Mouse (Mus musculus) kidney, adult 2 months (tissue): ENCODE data around the gene Eya2. TPM values are rescaled to one million over a fixed set of nuclear protein-coding genes. Genes with fewer than 3 reads are reported as not detected.

ENCODE experiments used
- DNase-seq: peaks from one replicate; pipeline ENCODE4 v3.0.0; 2021
- H3K27ac ChIP-seq: fragments of 200-500 bp; 2 replicates; pipeline ENCODE4 v1.5.1; 2012; ENCODE audit warnings: low read depth, low read length, control low read depth, inconsistent platforms; ENCODE audit not compliant: insufficient read depth
- H3K27me3 ChIP-seq: fragments of 200-500 bp; replicated peaks from 2 replicates; pipeline ENCODE4 v1.6.1; 2012; ENCODE audit warnings: mild to moderate bottlenecking, moderate library complexity, low read length, inconsistent platforms; ENCODE audit not compliant: control insufficient read depth, insufficient read depth
- H3K36me3 ChIP-seq: fragments of 200-500 bp; 2 replicates; pipeline ENCODE4 v1.6.1; 2012; ENCODE audit warnings: mild to moderate bottlenecking, moderate library complexity, low read length, inconsistent platforms; ENCODE audit not compliant: control insufficient read depth, insufficient read depth
- H3K4me1 ChIP-seq: fragments of 200-500 bp; 2 replicates; pipeline ENCODE4 v1.6.1; 2011; ENCODE audit warnings: low read length; ENCODE audit not compliant: control insufficient read depth, insufficient read depth
- H3K4me3 ChIP-seq: fragments of 200-500 bp; 2 replicates; pipeline ENCODE4 v1.5.1; 2011; ENCODE audit warnings: mild to moderate bottlenecking, low read depth, low read length, control low read depth; ENCODE audit not compliant: insufficient read depth
- CTCF ChIP-seq: fragments of 200-500 bp; conservative IDR thresholded peaks from 2 replicates; pipeline ENCODE4 v1.5.1; 2011; ENCODE audit warnings: low read depth, mild to moderate bottlenecking, control low read depth, low read length, moderate library complexity, mixed read lengths; ENCODE audit not compliant: insufficient read depth, insufficient read length
- POLR2A ChIP-seq: fragments of 200-500 bp; IDR thresholded peaks from one replicate; pipeline ENCODE4 v1.6.1; 2011; ENCODE audit warnings: low read depth, low read length, control low read depth
- WGBS: fragments of 180-500 bp; shearing (Covaris S2); methylation state at CpG from one replicate; pipeline ENCODE4 v1.1.7; 2018; 5-methylcytosine and 5-hydroxymethylcytosine counted together
- polyA plus RNA-seq: library from polyadenylated mRNA; depleted of rRNA; stranded (reverse); fragments of >200 nt; gene quantifications from 2 replicates; pipeline ENCODE4 v1.2.3, GENCODE M21; 2012

Eya2 gene
- polyA plus RNA-seq, 1 experiment = 7.7 TPM

DNA sequence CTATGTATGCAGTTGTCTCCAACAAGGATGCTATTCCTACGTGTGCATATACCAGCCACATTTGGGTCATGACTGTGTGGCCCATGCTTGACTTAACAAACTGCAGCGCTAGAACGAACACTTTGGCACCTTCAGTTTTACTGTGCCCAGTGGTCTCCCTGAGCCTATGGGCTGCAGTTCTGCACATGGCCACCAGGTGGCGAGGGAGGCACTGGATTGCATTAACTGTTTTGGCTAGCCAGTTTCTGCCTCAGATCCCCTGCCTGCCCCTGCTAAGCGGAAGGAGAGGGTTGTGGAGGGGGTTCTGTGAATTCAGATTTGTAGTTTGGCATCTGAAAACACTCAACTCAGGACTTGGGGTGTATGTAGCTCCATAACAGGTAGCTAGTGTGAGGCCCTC, 187.5 kb downstream of the Eya2 start:
- no peaks in the 10 kb centered on the region for H3K4me1 ChIP-seq
- WGBS = 24% methylated on average over 5 of the region's 5 CpGs
- H3K36me3 ChIP-seq = no peaks in the 10 kb centered on the region
- no peak overlapping the region for H3K4me3 ChIP-seq
- no peaks in the 10 kb centered on the region for H3K27me3 ChIP-seq
- H3K27ac ChIP-seq = no peak overlapping the region
- peak; percentile 75 for DNase-seq
- peak; percentile 96 for TF ChIP-seq CTCF
- no peak for TF ChIP-seq POLR2A

DNA sequence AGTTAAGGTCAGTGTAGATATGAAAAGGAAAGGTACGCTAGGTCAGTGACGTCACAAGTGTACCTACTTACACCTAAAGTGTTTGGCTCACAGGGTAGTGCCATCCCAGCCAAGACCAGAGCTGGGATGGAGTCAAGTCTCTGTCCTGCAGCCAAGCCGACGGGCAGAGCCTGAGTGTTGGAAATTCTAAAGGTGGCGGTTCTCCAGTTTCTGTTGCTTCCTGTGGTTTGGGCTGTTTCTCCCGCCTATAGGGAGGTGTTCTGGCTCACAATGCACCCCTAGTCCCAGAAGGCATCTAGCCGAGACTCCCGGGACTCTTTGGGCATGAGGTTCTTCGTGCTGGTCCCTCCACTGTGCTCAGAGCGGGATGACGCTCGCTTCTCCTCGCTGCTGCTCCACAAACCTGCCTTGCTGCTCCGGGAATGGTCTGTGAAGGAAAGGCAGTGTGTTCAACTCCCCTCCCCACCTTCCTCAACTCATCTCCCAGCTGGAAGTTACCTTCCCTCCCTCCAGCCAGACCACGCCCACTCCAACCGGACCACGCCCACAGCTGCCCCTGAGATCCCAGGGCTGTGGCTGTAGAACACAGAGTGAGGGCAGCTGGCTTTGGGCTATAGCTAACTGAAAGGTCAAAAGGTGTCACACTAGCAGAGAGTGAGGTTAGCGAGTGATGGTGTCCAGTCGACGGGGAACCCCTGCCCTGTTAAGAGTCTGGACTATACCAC, 190.6 kb downstream of the Eya2 start:
- no peaks in the 10 kb centered on the region for H3K36me3 ChIP-seq
- 88% methylated on average over 20 of the region's 20 CpGs for WGBS
- DNase-seq = no peak
- no peak overlapping the region for H3K27ac ChIP-seq
- no peak for TF ChIP-seq CTCF
- no peak for TF ChIP-seq POLR2A
- H3K4me1 ChIP-seq = peaks cover 4% of the 10 kb centered on the region; the same call in 1 of the 2 replicates
- no peak overlapping the region for H3K4me3 ChIP-seq
- no peaks in the 10 kb centered on the region for H3K27me3 ChIP-seq

DNA sequence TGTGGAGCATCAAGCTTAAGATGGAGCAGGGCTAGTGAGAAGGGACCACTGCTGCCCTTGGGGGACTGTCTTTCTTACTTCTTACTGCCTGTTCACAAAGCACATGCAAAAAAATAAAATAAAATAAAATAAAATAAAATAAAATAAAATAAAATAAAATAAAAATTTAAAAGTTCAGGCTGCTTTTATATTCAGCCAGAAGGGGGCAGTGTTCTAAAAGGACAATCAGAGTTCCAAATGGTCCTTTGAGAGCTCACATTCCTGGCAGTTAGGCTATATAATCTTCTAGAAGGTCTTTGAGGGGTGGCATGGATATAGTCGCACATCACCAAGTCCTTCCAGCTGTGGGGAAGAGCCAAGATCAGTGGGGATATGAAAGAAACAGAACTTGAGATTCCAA, 191.6 kb downstream of the Eya2 start:
- 52% methylated on average over 1 of the region's 1 CpGs for WGBS
- Histone ChIP-seq H3K4me3 (no peak overlapping the region), H3K27ac (no peak overlapping the region), H3K27me3 (no peaks in the 10 kb centered on the region), H3K4me1 (peaks cover 4% of the 10 kb centered on the region; the same call in 1 of the 2 replicates), H3K36me3 (peaks cover 1% of the 10 kb centered on the region; the same call in 1 of the 2 replicates)
- DNase-seq = no peak
- TF ChIP-seq CTCF (no peak), POLR2A (no peak)

DNA sequence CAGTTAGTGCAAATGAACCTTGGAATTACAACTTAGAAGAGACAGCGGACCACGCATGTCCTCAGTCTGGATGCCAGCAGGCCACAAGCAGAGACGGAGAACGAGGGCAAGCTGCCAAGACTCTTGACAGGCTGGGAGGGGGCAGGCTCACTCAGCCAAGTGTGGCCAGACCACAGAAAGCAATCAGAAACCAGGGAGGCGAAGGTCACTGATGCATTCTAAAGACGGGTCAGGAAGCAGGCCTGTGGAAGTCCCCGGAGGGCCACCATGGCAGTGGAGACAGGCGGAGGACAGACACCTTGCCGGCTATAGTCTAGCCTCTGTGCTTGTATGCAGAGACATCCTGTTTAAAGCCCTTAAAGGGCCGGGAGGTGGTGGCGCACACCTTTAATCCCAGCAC, 193.2 kb downstream of the Eya2 start:
- Histone ChIP-seq H3K4me1 (peaks cover 4% of the 10 kb centered on the region; the same call in 1 of the 2 replicates), H3K36me3 (peaks cover 6% of the 10 kb centered on the region), H3K4me3 (no peak overlapping the region), H3K27me3 (no peaks in the 10 kb centered on the region), H3K27ac (peak overlapping the region; percentile 26; the same call in 1 of the 2 replicates)
- 16% methylated on average over 11 of the region's 11 CpGs for WGBS
- TF ChIP-seq POLR2A = no peak
- no peak for TF ChIP-seq CTCF
- DNase-seq = peak; percentile 98

DNA sequence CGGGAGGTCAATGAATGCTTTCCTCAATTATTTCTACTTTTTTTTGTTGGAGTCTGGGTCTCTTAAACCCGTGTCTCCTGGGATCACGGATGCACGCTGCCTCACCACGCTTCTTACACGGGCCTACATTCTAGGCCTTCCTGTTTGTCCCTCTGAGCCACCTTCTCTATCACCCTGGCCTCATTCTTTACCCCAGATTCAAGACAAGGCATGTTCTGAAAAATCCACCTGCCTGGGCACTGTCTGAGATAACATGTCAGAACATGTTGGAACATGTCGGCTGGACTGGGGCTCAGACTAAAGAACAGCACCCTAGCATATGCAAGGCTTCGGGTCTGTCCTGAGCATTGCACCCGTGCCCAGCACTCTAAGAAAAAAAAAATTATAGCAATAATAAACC, 194.0 kb downstream of the Eya2 start:
- H3K27ac ChIP-seq = no peak overlapping the region
- 97% methylated on average over 9 of the region's 9 CpGs for whole genome bisulfite sequencing
- H3K36me3 ChIP-seq = peaks cover 9% of the 10 kb centered on the region
- H3K27me3 ChIP-seq = no peaks in the 10 kb centered on the region
- peaks cover 4% of the 10 kb centered on the region; the same call in 1 of the 2 replicates for H3K4me1 ChIP-seq
- H3K4me3 ChIP-seq = no peak overlapping the region
- no peak for DNase-seq
- TF ChIP-seq CTCF = no peak
- no peak for TF ChIP-seq POLR2A

DNA sequence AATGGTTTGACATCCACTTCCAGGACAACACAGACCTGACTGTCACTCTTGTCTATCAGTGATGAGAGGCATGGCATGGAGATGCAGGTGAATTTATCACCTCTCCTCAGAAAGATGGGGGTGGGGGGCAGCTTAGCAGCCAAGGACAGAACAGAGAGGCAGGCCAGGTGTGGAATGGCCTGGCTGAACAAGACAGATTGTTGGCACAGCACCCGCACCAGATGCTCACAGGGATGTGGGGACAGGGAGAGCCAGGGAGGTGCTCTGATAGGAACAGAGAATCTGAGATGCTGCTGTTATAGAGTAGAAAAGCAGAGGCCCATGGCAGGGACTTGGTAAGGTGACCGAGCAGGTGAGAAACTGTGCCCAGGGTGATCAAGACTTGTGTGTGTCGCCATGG, 194.8 kb downstream of the Eya2 start:
- H3K4me3 ChIP-seq = no peak overlapping the region
- H3K4me1 ChIP-seq = peaks cover 4% of the 10 kb centered on the region; the same call in 1 of the 2 replicates
- WGBS = 90% methylated on average over 3 of the region's 3 CpGs
- peaks cover 9% of the 10 kb centered on the region for H3K36me3 ChIP-seq
- H3K27ac ChIP-seq = no peak overlapping the region
- no peaks in the 10 kb centered on the region for H3K27me3 ChIP-seq
- TF ChIP-seq POLR2A (no peak), CTCF (no peak)
- no peak for DNase-seq

DNA sequence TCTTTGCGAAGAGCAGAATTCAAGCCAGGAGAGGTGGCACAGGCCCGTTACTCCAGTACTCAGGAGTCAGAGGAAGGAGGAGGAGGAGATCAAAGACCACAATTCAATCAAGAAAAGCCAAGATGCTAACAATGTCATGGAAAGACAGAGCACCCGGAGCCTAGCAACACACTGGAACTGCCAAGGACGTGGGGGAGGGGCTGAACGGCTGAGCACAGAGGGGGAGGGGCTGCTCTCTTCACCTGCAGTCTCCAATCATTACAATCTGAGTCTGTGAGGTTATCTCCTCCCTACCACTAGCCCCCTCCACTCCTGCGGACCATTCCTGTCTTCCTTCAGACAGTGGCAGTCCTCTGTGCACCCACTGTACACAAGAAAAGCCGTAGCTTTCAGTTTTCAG, 196.2 kb downstream of the Eya2 start:
- TF ChIP-seq CTCF (no peak), POLR2A (no peak)
- 49% methylated on average over 7 of the region's 7 CpGs for WGBS
- no peaks in the 10 kb centered on the region for H3K27me3 ChIP-seq
- H3K4me3 ChIP-seq = no peak overlapping the region
- peaks cover 9% of the 10 kb centered on the region for H3K36me3 ChIP-seq
- DNase-seq = no peak
- no peak overlapping the region for H3K27ac ChIP-seq
- H3K4me1 ChIP-seq = peaks cover 4% of the 10 kb centered on the region; the same call in 1 of the 2 replicates
